Mouse (Mus musculus) lung, adult 2 months (tissue): ENCODE data around the gene Rrp36.

Experiments
- CTCF ChIP-seq: fragments of 200-500 bp; IDR thresholded peaks from 2 replicates; pipeline ENCODE4 v1.5.1; 2011; ENCODE audit warnings: mild to moderate bottlenecking, low read length, control low read depth; ENCODE audit not compliant: insufficient read depth
- POLR2A ChIP-seq: fragments of 200-500 bp; IDR thresholded peaks from 2 replicates; pipeline ENCODE4 v1.6.1; 2011; ENCODE audit warnings: low read depth, mild to moderate bottlenecking, control low read depth, low read length, borderline replicate concordance; ENCODE audit errors: extremely low read depth

DNA sequence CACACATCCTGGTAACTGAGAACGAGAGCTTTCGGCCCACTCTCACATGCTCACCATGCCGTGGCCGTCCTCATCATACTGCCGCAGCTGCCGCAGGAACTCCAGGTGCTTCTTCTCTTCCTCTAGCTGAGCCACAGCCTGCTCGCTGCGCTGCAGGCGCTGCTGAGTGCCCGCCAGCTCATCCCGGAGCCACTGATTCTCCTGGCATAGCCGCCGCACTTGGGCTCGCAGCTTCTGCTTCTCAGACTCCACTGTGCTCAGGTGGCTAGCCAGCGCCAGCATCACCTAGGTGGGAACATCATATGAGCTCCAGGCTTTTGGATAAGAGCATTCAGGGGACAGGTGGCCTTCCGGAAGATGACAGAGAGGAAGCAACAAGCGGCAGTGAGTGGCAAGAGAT is 32.1 kb downstream of the Rrp36 start:
- TF ChIP-seq POLR2A (no peak), CTCF (no peak)
